Mouse (Mus musculus): ENCODE data around the gene Lyve1.

DNA sequence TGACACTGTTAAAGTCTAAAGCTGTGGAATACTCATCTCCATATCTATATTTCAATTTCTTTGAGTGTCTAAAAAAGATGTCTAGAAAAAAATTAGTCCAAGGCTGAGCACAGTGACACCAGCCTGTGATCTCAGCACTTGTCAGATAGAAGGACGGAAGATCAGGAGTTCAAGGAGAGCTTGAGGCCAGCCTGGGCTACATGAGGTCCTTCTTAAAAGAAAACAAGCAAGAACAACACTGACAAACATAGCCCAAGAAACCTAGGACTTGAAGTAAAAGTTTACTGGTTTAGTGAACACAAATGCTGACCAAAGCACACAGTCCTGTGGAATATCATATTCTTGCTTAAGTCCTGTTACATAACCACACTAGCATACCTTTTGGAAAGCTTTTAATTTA is 29.0 kb downstream of the Lyve1 start:
- TF ChIP-seq CTCF (IDR thresholded peaks at IDR 0.05) (no peak), POLR2A (IDR thresholded peaks at IDR 0.05; ENCODE audit: insufficient read depth, low read depth, low read length) (no peak)
